In genomic region chr16:11778715-11779460, GRCm38 (mm10) we compare ENCODE assay signal across 9 mouse cellular contexts.
A peak's percentile ranks its signal among the peaks of the same experiment; 100 is the strongest.
DNase-seq lines count a peak whose midpoint lies in the region; ATAC-seq lines count a peak whose summit lies in the region.
"Had no signal": no experiment of that assay in that cellular context is flagged by ENCODE, and none has a peak within 500 bp of the region (broad histone marks: within the 10 kb centered on the region; RNA-seq: fewer than 3 reads in every experiment).

No protein-coding gene starts in this region.

- no peak for ATAC-seq in CD4-positive, CD25-positive, alpha-beta regulatory T cell, adult 4 months

- DNase-seq in 416B (ENCODE audit: low read depth): peak; percentile 4
- peak; percentile 68 for DNase-seq in cerebellum, adult 11 months
- peak; percentile 19 to 27 for DNase-seq in frontal cortex, postnatal 14 days (ENCODE audit: low spot score in 2 of 2)
- DNase-seq in left cerebral cortex, adult 9 months (ENCODE audit: low spot score in 2 of 2): peak; percentile 53 to 69
- no peak for DNase-seq in adrenal gland, adult 8-10 months
- no peak for DNase-seq in adrenal gland, adult 18-20 months (ENCODE audit: low spot score in 2 of 2)
- no peak for DNase-seq in lung, postnatal 4 days
- DNase-seq: thymus, adult 18-20 months had no signal

Comparison
In these comparisons a context has a peak if more than half of its experiments do, and no peak if none do; other contexts are left out.
1. DNase-seq: peak in 416B (single experiment), cerebellum, adult 11 months (single experiment), frontal cortex, postnatal 14 days (2 of 2) and left cerebral cortex, adult 9 months (2 of 2); none in adrenal gland, adult 8-10 months (single experiment), adrenal gland, adult 18-20 months (0 of 2) and lung, postnatal 4 days (0 of 2).